Mouse (Mus musculus): ENCODE data around the gene Ptprn2.
A peak's percentile ranks its signal among the peaks of the same experiment; 100 is the strongest.

Gene Ptprn2

GRCm38 (mm10) chr12:117315661-117316060, 830.1 kb downstream of the Ptprn2 start:
- no peak for DNase-seq (ENCODE audit: low spot score in 2 of 2)

GRCm38 (mm10) chr12:117318229-117318628, 832.7 kb downstream of the Ptprn2 start:
- peak; percentile 68 to 71 for DNase-seq (ENCODE audit: low spot score in 2 of 2)

GRCm38 (mm10) chr12:117323017-117323416, 837.5 kb downstream of the Ptprn2 start:
- no peak for DNase-seq (ENCODE audit: low spot score in 2 of 2)
